Mouse (Mus musculus) gastrocnemius, postnatal 10 days (tissue): ENCODE data around the gene Rundc3b. TPM values are rescaled to one million over a fixed set of nuclear protein-coding genes. Genes with fewer than 3 reads are reported as not detected.

ENCODE experiments used
- DNase-seq: peaks from one replicate; pipeline ENCODE4 v3.0.0; 2021; ENCODE audit warnings: mixed read lengths
- long read RNA-seq, 2 experiments: library from polyadenylated mRNA; stranded (forward); transcript quantifications; one replicate each; pipeline ENCODE4 v2.0.0; 2021
- total RNA-seq, 2 experiments: library from RNA; stranded (reverse); gene quantifications; 2 replicates each; pipeline ENCODE4 v1.2.3; 2021

The Rundc3b gene
- under 1 TPM; 0.63 to 0.75 TPM for total RNA-seq
- long read RNA-seq, experiment 1, partial matches to known transcripts = 0 of 1 reads
- long read RNA-seq, experiment 1, other reads (novel, unspliced or antisense) = 0 of 1 reads
- long read RNA-seq, experiment 2, partial matches to known transcripts = 0 of 1 reads
- long read RNA-seq, experiment 2, other reads (novel, unspliced or antisense) = 0 of 1 reads

DNA sequence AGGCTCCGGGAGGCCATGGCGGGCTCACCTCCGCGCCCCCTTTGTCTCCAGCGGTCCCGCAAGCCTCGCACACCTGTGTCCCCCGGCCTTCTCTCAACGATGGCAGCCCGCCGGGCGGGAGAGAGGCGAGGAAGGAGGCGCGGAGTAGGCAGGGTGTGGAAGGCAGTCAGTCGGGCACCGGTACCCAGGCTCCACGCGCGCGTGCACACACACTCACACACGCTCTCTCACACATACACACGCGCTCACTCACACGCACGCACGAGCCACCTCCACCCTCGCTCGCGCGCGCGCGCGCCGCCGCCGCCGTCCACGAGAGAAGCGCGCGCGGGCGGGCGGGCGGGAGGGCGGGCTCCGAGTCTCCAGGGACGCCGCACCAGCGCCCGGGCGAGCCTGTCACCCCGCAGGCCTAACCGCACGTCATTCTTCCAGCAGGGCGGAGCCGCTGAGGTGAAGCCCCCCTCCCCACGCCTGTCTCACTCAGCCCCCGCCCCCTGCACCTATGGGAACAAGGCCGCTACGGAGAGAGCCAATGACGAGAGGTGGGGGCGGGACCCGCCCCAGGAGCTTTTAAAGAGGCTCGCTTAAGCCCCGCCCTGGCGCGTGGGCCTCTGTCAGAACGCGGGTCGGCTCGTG is at the start of gene Rundc3b:
Gene Rundc3b, minus strand, starts transcription at position 357 of the 636 bp plus-strand sequence.
- peak; percentile 70 for DNase-seq

DNA sequence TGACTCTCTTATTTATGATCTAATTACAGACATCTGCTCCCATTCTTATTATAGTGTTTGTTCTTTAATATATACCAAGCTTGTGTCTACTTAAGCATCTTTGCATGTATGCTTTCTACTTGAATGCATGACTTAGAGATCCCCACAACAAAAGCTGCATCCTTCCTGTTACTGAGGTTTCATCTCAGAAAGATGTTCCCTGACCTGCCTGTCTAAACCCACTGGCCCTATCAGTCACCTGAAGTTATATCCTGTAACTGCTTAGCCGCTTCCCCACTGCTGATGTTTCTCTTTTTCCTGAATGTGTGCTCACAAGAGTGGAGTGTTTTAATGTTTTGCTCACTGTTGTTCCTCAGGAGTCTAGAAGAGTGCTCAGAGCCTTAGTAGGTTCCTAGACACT is 46.9 kb upstream of the Rundc3b start:
- no peak for DNase-seq

DNA sequence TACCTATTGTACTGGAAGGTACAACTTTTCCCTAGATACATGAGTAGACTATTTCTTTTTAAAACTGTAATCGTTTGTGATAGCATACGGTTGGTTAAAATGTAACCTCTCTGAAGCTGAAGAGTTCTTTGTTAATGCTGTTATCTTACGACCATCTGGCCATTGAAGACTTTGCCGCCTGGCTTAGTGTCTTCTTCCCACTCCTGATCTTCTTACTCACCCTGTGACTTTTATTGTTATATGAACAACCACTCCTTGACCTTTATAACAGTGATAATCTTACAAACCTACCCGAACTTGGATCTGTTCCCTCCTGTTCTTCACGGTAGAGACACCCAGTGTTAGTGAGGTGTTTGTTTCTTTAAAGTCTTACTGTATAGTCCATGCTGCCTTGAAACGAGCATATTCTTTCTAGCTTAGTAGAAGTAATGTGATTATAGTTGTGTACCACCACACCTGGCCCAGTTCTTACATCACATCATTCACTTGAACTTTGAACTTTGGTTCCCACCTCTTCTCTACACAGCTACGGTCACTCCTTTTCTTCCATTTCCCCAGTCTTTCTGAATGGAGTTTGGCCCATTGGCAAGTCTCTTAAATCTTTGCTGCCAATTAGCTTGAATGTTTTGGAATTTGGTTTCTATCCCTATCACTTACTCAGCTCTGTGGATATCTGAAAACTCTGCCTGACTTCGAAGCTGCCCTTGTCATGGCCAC is 45.2 kb upstream of the Rundc3b start:
- no peak for DNase-seq

DNA sequence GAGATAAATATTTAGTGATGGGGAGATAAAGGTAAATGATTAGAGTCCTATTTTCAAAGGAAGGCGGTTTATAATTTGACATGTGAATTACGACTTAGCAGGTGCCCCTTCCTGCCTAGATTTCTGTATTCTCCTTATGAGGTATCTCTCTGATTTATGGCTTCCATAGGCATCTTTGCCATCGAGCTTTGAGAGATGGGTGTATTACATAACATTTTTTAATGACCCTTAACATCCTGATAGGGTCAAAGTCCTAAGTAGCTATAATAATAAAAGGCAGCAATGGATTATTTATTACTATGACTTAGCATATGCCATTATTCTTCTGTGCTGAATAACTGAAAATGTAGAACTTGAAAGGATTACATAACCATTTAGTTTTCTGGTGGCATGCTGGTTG is 41.9 kb upstream of the Rundc3b start:
- DNase-seq = no peak

DNA sequence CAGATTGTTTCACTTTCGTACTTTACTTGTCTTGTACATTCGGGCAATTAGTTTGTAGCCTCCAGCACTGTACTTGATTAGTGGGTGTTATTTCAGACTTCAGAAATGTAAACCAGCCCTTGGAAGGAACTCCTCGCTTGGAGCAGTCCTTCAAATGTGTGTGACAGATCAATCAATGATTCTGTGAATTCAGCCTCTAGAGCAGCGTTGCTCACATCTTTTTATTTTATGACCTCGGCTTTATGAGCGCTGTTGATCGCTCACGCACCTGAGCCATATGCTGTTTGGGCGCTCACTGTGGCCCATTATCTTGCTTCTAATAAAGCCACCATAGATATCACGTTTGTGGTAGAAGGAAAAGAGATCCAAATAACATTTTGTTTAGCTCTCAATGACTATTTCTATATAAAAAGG is 38.0 kb upstream of the Rundc3b start:
- no peak for DNase-seq

DNA sequence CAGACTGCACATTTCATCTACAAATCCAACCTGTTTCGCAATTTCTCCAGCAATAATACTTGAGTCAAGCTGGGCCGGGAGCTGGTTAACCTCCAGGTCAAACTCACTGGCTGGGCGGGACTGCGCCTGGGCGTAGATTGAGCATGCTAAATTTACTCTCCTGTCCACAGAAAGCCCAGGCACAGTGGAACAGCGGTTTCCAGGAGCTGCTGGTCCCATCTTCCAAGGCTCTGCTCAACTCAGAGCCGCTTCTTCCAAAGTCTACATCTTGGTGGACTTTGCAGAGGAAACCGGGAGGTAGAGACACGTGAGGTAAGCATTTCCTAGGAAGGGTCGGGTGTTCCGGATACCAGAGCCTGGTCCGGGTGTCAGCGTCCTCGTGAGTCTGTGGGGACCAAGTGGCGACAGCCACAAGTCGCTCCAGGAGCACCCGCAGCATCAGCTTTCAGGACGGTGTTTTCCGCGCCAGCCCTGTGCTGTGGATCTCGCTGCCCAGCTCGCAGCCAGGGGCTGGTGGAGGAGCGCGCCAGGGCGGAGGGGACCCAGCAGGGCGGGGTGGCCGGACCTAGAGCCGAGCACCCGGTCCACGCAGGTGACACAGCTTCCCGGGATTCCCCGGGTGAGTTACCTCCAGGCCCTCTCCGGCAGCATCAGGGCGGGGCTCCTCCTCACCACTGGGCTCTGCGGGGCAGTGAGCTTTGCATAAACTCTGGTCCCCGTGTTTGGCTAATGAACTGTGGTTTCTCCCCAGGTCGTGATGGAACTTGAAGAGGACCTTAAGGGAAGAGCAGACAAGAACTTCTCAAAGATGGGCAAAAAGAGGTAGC is 37.4 kb upstream of the Rundc3b start, which contains the start of gene Abcb1a:
Gene Abcb1a, plus strand, starts transcription at position 167 of the 827 bp plus-strand sequence.
- peak; percentile 11 for DNase-seq

DNA sequence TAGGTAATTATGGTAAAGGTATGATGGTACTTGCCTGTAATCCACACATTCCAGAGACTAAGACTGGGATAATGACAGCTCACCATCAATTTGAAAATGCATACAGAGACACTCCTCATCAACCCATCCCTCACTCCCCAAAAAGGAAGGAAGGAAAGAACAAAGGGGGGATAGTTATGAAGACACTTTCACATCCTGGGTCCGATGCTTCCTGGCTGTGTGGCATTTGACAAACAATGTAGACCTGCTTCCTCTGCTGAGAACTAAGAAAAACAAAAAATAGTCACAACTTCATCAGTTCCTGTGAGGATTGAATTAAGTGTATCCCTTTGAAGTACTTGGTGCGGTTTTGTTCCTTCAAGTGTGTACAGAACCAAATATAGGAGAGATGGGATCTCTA is 29.3 kb upstream of the Rundc3b start:
- DNase-seq = no peak

DNA sequence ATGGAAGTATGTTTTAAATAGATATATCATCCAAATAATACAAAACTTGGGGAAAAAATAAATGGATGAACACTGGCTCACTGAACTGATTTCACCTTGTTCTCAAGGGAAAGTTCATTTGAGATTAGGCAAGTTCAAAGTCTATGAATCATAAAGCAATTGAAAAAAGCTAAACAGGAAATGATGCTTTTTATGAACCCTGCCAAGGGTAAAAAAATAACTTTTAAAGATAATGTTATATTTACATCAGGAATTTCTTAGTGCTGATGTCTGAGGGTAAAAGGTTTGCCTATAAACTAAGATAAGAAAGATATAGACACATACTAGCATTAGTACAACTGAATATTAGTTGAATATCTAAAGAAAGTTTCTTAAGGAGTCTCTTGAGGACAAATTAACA is 26.0 kb upstream of the Rundc3b start:
- no peak for DNase-seq

DNA sequence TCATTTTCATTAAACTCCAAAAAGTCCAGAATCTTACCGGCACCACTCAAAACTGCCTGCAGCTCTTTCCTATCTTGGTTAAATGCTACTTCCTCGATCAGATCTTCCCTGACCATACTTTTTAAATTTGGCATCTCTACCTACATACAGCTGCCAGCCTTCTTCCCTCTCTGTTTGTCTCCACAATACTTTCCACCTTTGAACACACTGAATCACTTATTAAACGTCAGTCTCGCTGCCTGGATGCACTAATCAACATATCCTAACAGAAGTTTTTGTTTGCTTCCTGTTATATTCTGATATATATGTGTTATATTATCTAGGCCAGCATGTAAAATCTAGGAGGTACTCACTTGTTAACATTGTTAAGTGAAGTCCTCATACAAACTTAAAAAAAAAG is 25.5 kb upstream of the Rundc3b start:
- DNase-seq = no peak

DNA sequence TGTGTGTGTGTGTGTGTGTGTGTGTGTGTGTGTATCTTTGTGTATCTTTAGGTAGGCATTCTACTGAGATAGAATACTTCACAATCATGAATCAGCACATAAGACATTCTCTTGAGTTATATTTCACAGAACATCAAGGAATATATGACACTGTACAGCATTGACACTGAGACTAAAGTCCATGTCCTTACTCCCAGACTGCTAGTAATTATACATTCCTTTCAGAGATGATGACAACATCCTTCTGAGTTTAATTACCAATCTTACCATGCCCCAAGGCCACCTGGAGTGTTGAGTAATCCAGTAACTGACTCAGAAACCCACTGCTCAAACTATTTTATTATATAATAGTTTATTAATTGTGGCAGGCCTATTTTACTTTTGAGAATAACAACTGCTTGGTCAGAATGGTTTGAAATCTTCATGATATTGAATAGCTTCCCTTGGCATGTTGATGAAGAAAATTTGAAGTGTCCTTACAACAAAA is 11.8 kb upstream of the Rundc3b start:
- no peak for DNase-seq

DNA sequence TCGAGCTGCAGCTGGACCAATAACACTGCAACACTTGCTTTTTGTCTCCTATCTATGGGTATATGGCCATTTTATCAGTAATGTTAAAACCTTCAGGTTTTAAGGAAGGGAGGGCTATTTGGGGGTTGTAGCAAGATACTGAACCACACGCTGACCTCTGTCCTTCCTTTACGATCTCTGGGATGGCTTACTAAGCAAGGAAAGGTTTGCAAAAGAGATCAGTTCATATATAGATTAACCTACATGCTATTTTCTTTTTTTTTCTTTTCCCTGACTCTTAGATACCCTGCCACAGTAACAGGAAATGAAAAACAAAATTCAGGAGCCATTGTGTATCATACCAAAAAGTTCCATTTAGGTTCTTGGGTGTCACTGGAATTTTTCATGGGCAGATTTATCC is 10.1 kb upstream of the Rundc3b start:
- DNase-seq = no peak

DNA sequence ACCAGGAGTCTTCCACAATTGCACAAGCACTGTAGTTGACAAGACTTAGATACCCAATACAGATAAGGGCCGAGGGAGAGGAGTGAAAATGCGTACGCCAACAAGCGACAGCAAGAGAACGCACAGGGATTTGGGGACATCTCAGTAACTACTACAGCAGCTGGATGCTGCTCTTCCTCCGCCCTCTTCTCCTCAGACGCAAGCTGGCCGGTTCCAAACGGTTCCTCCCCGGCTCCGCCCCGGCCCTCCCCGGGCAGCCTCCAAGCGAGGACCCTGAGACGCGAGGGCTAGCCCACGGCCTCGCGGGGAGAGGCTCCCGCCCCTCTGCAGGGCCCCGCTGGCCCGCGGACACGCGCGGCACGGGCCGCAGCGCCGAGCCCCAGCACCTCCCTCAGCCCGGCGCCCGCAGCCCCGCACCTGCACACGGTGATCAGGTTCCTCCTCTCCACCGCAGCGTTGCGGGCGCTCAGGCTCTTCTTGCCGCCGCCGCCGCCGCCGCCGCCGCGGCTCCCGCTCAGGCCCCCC is 619 bp downstream of the Rundc3b start:
- peak; percentile 27 for DNase-seq

DNA sequence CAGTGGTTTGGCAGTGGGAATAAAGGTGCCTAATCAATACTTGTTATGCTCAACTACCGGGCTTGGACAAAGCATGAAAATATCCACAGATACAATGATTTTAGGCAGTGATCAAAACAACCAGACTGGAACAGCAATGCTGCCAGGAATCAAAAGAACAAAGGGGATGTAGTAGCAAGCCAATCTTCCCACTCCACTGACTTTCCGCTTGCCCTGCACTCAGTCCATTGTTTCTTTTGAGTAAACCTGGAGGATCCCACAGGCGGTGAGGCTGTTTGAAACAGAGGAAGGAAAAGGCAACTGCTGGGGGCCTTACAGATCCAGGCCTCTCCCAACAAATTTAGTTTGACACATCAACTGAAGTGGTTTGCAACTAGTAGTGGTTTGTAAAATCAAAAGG is 51.6 kb downstream of the Rundc3b start:
- DNase-seq = no peak

DNA sequence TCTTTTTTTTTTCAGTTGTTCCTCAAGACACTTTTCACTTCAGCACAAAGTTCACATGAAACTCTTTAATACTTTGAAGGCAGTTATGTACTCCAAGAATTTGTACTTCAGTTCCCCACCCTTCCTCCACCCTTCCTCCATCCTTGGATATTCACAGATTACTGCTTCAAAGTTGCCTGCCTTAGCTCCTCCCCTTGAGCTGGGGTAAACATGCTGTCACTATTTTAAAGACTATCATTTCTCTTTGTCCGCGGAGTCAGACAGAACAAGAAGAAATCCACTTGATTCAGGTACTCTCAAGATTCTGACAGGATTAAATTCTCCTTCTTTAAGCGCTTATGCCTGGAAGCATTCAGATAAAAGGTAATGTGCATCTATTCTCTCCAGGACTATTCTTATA is 55.9 kb downstream of the Rundc3b start:
- no peak for DNase-seq

DNA sequence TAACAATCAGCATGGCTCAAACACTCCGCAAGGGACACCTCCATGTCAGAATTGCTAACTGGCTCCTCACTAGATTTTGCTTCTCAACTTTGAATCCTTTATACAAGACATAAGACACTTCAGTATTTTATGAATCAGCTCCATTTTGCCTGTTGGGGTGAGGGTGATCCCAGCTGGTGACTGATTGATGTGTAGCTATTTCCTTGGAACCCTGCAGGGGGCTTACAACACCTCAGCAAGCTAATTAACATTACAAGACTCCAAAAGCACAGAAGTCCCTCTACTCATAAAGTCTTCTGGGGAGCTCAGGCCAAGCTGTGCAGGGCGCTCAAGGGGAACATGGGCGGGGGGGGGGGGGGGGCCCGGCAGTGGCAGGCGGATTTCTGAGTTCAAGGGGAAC is 78.2 kb downstream of the Rundc3b start:
- no peak for DNase-seq

DNA sequence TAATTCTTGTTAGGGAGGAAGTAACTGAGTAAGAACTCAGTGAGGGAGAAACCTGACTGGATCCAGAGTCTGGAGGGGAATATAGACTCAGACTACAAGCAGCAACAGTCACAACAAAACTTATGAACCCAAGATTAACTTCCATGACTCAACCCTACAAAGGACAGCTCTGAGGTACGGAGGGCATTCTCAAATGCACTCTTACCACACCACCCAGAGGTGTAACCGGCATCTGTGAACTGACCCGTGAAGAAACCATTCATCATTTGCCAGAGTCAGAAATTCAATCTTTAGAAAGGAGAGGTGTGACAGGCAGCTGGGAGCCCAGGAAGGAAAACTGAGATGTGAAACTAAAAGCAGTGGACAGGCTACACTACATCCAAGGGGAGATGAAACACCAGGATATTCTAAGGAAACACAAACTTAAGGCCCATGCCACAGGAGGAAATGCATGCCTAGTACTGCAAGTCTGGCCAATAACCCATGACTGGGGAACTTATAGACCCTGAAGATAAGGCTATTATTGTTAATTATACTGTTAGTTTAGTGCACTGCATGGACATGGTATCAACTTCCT is 80.0 kb downstream of the Rundc3b start:
- DNase-seq = no peak

DNA sequence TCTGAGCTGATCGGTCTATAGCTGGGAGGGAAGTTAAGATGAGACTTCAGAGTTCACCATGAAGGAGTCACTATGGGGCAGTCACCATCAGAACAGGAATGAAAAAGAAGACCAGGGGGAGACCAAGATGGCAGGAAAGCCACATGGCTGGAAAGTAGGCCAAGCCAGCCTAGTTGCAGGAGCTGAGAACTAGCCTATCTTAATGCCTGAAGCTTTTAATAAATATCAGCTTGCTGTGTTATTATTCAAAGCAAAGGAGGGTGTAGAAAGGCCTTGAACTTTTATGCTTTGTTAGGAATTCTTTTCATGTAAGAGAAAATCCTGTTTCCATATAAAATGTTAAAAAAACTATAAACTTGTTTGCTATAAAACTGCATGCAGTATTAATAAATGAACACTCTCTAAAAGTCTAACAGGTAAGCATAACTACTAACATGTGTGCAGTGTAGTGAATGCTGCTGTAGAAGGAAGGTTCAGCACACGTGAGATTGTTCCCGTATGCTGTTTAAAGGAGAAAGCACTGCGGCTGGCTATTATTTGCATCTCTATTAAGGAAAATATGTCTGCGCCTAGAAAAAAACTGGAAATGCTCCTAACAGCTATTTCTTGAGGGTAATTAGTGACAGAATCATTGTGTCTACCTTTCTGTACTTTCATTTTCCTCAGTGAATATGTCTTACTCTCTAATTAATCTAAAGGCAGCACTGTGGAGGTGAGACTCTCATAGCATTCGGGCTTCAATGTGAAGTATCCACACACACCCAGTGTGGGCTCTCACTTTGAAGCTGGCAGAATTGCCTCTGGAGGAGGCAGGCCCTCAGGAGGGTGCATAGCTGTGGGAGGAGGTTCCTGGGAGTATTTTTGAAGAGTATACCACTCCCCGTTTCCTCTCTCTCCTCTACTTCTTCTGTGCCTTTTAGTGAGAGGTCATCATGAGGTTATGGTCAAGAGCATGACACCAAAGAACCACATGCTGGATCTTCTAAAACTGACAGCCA is 81.3 kb downstream of the Rundc3b start:
- DNase-seq = no peak

DNA sequence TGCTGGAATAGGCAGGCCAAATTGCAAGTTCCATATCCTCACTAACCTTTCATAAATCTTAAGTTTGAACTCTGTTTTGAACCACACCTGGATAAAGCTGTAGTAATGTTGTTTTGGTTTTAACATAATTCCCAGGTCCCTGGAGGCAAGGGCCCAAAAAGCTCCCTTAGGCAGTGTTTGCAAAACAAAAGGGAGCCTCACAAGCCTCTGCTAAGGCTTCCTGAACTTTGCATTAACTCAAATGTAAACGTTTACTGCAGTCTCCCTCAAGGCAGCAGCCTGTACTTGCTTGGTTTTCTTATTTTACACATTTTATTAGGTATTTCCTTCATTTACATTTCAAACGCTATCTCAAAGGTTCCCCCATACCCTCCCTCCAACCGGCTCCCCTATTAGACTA is 103.7 kb downstream of the Rundc3b start:
- no peak for DNase-seq

DNA sequence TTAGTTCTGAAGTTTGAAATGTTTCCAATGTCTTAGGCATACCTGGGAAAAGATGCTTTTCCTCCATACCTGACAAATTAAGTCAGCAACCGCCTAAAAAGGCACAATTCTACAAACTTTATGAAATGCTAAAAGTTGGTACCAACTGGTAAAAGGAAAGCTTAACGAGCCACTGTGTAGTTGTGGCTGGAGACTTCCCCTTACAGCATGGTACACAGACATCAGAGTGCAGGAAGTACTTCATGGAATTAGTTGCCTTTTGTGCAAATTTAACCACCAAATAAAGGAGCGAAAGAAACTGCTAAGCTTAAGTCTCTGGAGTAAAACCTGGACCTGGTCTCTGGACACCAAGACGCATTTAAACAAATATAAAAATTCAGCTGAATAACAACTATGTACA is 131.0 kb downstream of the Rundc3b start:
- no peak for DNase-seq

DNA sequence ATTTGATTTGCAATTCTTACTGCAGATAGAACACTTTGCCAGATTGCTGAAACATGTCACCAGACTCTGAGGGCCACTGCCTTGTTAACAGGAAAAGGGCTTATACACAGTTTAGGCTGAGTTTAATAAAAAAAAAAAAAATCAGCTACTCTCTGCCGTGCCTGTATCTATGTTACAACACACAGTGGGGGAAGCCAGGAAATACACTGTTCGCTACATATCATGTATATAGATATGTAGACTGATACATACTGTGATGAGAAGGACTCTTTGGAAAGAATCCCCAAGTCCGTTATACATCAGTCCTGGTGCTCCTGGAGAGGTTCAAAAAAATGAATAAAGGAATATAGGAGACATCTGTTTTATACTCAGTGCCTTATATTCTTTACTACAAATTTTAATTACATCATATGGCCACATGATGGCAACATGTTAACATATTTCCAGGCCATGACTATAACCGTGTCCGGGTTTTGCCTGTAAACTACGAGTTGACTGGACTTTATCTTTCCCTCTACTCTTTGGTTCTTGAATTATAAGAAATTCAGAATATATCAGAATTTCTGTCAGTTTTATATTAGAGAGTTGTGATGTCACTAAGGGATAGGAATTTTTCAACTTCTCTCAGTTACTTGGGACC is 133.2 kb downstream of the Rundc3b start:
- no peak for DNase-seq
